10 mouse cellular contexts compared by ENCODE assay signal in genomic region chr5:122491385-122491784, GRCm38 (mm10).
"Had no signal": no experiment of that assay in that cellular context is flagged by ENCODE, and none has a peak within 500 bp of the region (broad histone marks: within the 10 kb centered on the region; RNA-seq: fewer than 3 reads in every experiment).

No protein-coding gene starts in this region.

- H3K4me3 ChIP-seq: limb, embryonic 13.5 days; liver, embryonic 13.5 days; midbrain, embryonic 13.5 days; neural tube, embryonic 12.5 days had no signal

- H3K9me3 ChIP-seq: limb, embryonic 13.5 days; liver, embryonic 13.5 days; midbrain, embryonic 13.5 days; neural tube, embryonic 12.5 days had no signal

- DNase-seq: kidney, adult 8-10 months; kidney, postnatal 36 days; left cerebral cortex, postnatal 4 days; liver, embryonic 13.5 days; lung, adult 18-20 months; thymus, adult 18-20 months; thymus, postnatal 14 days had no signal

- H3K9ac ChIP-seq: limb, embryonic 13.5 days; liver, embryonic 13.5 days; midbrain, embryonic 13.5 days; neural tube, embryonic 12.5 days had no signal

- H3K27me3 ChIP-seq: limb, embryonic 13.5 days; liver, embryonic 13.5 days; midbrain, embryonic 13.5 days; neural tube, embryonic 12.5 days had no signal

- H3K27ac ChIP-seq: limb, embryonic 13.5 days; liver, embryonic 13.5 days; midbrain, embryonic 13.5 days; neural tube, embryonic 12.5 days had no signal

- H3K4me1 ChIP-seq: neural tube, embryonic 12.5 days had no signal

- ATAC-seq: midbrain, embryonic 13.5 days had no signal

- H3K4me2 ChIP-seq: limb, embryonic 13.5 days; liver, embryonic 13.5 days; midbrain, embryonic 13.5 days; neural tube, embryonic 12.5 days had no signal
